Mouse (Mus musculus) heart, embryonic 10.5 days (tissue): Measurements from ENCODE around the gene Pgm5. TPM values are rescaled to one million over a fixed set of nuclear protein-coding genes. Genes with fewer than 3 reads are reported as not detected.
A peak's percentile ranks its signal among the peaks of the same experiment; 100 is the strongest.
"Not testable (repeated sequence)": the region's sequence is repeated elsewhere in the genome, so short reads cannot be mapped to it uniquely, and the experiment has no call there.

Experiments
- DNase-seq: peaks from one replicate; pipeline ENCODE4 v3.0.0-alpha.2; 2017; ENCODE audit warnings: low spot score
- H3K27ac ChIP-seq: fragments of 300-500 bp; sonication (generic); 2 replicates; pipeline ENCODE4 v1.5.1; 2016; ENCODE audit warnings: mild to moderate bottlenecking
- H3K27me3 ChIP-seq: fragments of 300-500 bp; sonication (generic); 2 replicates; pipeline ENCODE4 v1.6.1; 2016; ENCODE audit warnings: mild to moderate bottlenecking; ENCODE audit not compliant: poor library complexity, insufficient read depth, severe bottlenecking
- H3K36me3 ChIP-seq: fragments of 300-500 bp; sonication (generic); 2 replicates; pipeline ENCODE4 v1.6.1; 2016; ENCODE audit warnings: mild to moderate bottlenecking, moderate library complexity
- H3K4me1 ChIP-seq: fragments of 300-500 bp; sonication (generic); 2 replicates; pipeline ENCODE4 v1.6.1; 2016; ENCODE audit warnings: mild to moderate bottlenecking
- H3K4me3 ChIP-seq: fragments of 300-500 bp; sonication (generic); 2 replicates; pipeline ENCODE4 v1.5.1; 2016; ENCODE audit warnings: mild to moderate bottlenecking, moderate library complexity
- H3K9me3 ChIP-seq: fragments of 300-500 bp; sonication (generic); 2 replicates; pipeline ENCODE4 v1.6.1; 2016; ENCODE audit warnings: mild to moderate bottlenecking, moderate library complexity
- WGBS: fragments of 180-500 bp; shearing (Covaris S2); methylation state at CpG from one replicate; pipeline ENCODE4 v1.1.7; 2016; 5-methylcytosine and 5-hydroxymethylcytosine counted together
- polyA plus RNA-seq: library from polyadenylated mRNA; unstranded; fragments of >200 nt; fragmentation: Nextera tagmentation; extraction: Ambion mirVana; gene quantifications from 2 replicates; pipeline ENCODE4 v1.2.1, GENCODE M21; 2016

The Pgm5 gene
- polyA plus RNA-seq, 1 experiment from 2014 or later, result 3.2 TPM

DNA sequence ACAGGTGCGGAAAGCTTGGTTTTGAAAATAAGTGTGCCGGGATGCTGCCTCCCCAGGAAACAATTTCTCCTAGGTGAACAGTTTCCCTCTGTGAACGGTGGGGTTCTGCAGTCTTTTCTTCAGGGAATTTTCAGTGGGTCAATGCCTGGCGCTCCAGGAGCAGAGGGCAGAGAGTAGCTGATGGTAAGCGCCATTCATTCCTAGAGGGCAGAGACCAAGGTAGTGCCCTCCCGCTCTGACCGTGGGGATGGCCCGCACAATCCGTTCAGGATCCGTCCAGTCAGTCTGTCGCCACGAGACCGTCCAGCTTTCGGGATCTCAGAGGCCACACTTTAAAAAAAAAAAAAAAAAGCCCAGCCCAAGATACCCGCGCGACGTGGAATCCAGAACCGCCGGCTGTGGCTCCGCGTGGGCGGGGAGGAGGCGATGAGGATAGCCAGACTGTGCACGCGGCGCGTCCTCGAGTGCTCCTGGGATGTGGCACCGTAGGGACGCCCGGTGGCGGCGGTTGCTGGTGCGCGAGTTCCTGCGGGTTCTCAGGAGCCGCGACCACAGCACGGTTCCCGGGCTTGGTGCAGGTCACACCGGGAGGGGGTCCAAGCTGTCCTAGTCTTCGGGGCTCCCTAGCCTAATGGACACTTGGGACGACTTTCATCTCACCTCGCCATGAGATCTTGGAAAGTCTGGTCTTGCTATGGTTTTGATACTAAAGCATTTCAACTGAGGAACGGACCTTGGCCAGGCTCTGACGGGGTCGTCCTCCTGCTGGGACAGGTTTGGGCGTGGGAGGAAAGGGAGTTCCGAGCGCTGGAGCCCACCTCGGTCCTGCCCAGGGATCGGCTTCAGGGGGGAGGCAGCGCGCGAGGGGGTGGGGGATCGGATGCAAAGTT lies 35.6 kb upstream of the Pgm5 start:
- peak; percentile 73 for DNase-seq
- H3K4me1 ChIP-seq, result peaks cover 27% of the 10 kb centered on the region
- WGBS, result 1% methylated on average over 57 of the region's 57 CpGs
- H3K27me3 ChIP-seq, result peaks cover 71% of the 10 kb centered on the region
- H3K27ac ChIP-seq, result no peak overlapping the region
- peak overlapping the region; percentile 52 for H3K4me3 ChIP-seq
- H3K36me3 ChIP-seq, result no peaks in the 10 kb centered on the region
- no peaks in the 10 kb centered on the region for H3K9me3 ChIP-seq

DNA sequence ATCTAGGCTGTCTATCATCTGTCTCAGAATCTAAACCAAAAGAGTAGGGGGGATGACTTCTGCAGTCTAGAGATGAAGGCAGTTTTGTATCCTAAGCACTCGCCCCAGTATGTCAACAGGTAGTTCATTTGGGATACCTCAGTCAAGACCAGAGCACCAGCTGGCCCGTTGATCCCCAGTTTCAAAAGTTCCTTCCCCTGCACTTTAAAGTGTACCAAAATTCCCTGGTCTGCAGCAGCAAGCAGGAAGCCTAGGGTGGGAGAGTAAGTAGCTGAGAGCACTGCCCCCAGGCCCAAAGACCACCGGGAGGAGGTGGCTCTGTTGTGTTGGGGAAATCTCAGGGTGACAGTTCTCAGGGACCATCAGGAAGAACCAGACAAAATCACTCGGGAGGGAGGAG lies 34.9 kb upstream of the Pgm5 start:
- Histone ChIP-seq H3K4me3 (no peak overlapping the region), H3K36me3 (no peaks in the 10 kb centered on the region), H3K27ac (no peak overlapping the region), H3K27me3 (peaks cover 63% of the 10 kb centered on the region), H3K9me3 (no peaks in the 10 kb centered on the region), H3K4me1 (peaks cover 27% of the 10 kb centered on the region)
- DNase-seq, result peak; percentile 56
- WGBS, result 11% methylated on average over 4 of the region's 4 CpGs

DNA sequence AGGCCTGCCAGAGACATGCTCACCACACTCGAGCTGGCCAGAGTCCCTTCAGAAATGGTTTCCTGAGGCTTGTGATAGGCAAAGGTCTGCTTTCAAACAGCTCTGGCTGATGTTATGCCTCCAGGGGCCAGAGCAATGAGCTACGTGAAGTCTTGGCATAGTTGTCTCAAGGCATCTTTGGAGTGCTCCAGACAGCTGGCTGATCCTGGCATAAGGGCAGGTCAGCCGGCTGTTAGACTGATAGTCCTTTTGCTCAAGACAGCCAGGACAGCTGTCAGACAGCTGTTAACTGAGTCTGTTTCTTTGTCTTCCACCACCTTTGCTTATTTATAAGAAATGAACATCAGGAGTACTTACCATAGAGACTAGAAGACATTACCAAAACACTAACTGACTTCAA lies 25.2 kb upstream of the Pgm5 start:
- 69% methylated on average over 3 of the region's 3 CpGs for WGBS
- H3K27me3 ChIP-seq, result peaks cover 65% of the 10 kb centered on the region; the same call in 1 of the 2 replicates
- H3K9me3 ChIP-seq, result no peaks in the 10 kb centered on the region
- no peak overlapping the region for H3K4me3 ChIP-seq
- no peak overlapping the region for H3K27ac ChIP-seq
- no peak for DNase-seq
- H3K4me1 ChIP-seq, result peaks cover 10% of the 10 kb centered on the region
- H3K36me3 ChIP-seq, result no peaks in the 10 kb centered on the region

DNA sequence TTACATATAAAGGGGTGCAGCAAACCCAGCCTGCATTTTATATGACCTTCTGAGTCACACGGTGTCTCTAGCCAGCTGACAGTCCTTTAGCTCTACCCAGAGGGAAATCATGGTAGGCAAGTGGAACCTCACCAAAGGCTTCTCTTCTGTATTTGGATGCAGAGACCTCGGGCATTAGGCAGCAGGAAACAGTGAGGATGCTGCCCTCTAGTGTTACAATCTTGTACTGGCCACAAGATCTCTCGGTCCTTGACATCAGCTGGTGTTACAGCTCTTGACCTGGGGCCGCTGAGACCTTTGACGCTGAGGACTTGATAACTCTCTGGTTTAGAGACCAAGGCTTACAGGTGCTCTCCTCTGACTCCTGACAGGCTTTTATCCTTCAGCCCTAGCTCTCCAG lies 23.8 kb upstream of the Pgm5 start:
- DNase-seq, result no peak
- 9% methylated on average over 5 of the region's 5 CpGs for WGBS
- H3K36me3 ChIP-seq, result no peaks in the 10 kb centered on the region
- H3K27ac ChIP-seq, result no peak overlapping the region
- H3K9me3 ChIP-seq, result no peaks in the 10 kb centered on the region
- peaks cover 10% of the 10 kb centered on the region for H3K4me1 ChIP-seq
- H3K27me3 ChIP-seq, result peaks cover 57% of the 10 kb centered on the region; the same call in 1 of the 2 replicates
- H3K4me3 ChIP-seq, result peak overlapping the region; percentile 12; the same call in 1 of the 2 replicates

DNA sequence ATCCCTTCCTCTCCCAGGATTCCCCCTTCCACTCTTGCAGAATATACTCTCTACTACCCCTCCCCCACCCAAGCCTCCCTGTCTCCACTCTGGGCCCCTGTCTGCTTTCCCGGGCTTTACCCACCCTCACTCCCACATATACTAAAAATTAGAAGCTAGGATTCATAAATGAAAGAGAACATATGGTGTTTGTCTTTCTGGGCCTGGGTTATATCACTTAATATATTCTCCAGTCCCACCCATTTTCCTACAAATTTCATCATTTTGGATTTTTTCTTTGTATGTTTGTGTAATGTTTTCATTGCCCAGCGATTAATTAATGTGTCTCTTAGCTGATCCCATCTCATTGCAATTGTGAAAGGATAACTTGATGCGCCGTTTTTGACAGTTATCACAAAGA lies 19.6 kb upstream of the Pgm5 start:
- no peak for DNase-seq
- Histone ChIP-seq H3K4me3 (no peak overlapping the region), H3K36me3 (no peaks in the 10 kb centered on the region), H3K4me1 (peaks cover 21% of the 10 kb centered on the region), H3K9me3 (no peaks in the 10 kb centered on the region), H3K27ac (no peak overlapping the region), H3K27me3 (peaks cover 28% of the 10 kb centered on the region; the same call in 1 of the 2 replicates)
- WGBS, result 60% methylated on average over 4 of the region's 4 CpGs

DNA sequence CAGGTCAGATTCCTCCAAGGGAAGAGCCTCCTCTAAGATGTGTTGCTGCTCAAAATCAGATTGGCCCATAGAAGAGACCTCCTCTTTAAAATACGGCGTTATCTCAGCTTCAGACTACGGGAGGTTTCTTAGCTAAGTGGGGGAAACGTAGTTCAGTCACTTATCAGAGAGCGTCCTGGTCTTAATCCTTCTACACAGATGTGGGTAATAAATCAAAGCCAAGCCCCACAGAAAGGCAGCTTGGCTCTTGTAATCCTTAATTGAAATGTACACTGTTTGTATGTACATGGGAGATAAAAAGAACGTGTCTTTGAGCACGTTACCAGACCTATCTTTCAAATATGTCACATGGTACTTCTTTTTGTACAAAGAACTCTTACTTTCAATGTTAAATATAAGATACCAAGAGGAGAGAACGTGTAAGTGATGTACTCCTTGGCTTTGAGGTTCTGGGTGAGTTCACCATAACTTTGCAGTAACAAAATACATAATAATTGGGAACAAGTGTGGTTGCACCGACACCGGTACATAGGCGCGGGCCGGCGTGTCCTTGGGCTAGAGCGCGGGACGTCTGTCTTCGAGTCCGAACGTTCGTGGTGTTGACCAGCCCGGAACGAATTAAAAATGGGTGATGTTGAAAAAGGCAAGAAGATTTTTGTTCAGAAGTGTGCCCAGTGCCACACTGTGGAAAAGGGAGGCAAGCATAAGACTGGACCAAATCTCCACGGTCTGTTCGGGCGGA lies 13.6 kb upstream of the Pgm5 start, which contains the start of gene Gm10053:
Gene Gm10053, plus strand, starts transcription at position 558 of the 742 bp plus-strand sequence.
- Histone ChIP-seq H3K27me3 (peaks cover 11% of the 10 kb centered on the region), H3K4me1 (peaks cover 16% of the 10 kb centered on the region)
- H3K9me3 ChIP-seq, DNase-seq, H3K27ac ChIP-seq, H3K4me3 ChIP-seq, H3K36me3 ChIP-seq: not testable (repeated sequence)
- 70% methylated on average over 23 of the region's 26 CpGs for WGBS

DNA sequence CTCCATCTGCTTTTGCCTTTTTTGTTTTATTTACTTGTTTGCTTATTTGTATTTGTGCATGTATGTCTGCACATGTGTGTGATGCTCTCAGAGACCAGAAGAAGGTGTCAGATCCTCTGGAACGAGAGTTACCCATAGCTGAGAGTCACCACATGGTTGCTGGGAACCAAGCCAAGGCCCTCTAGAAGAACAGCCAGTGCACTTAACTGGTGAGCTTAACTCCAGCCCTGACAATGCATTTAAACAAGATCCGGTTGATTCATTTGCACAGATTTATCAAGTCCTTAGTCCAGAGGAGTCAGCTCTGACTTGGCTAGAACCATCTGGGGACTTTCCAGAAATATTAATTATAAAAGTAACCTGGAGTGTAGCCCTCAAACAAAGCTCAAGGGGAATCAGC lies 12.2 kb upstream of the Pgm5 start:
- Histone ChIP-seq H3K27me3 (peaks cover 11% of the 10 kb centered on the region), H3K4me3 (no peak overlapping the region), H3K27ac (no peak overlapping the region), H3K36me3 (no peaks in the 10 kb centered on the region), H3K9me3 (no peaks in the 10 kb centered on the region), H3K4me1 (peaks cover 17% of the 10 kb centered on the region)
- DNase-seq, result no peak
- WGBS, result 56% methylated on average over 2 of the region's 2 CpGs

DNA sequence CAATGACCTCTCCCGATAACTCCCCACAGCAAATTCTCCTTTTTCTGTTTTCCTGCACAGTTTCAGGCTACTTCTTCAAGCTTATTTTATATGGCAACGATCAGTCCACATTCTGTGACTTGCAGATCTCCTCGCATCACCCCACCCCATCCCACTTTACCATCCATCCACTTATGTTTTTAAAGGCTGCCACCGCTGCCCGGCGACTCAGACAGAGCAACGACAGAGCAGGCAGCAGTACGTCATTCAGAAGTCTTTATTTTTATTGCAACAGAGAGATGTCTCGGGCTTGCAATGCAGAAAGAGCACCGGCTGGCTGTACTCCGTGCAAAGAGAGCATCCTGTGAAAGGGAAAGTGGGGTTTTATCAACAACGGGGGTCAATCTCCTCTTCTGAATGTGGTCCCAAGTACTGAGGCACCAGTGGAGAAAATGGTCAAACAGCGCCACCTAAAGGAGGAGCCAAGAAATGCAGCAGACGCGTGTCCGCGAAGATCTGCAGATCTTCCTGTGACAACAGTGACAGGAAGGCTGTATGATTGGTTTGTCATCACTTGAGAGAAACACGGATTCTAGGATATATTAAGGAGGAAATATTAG lies 9.5 kb upstream of the Pgm5 start:
- H3K9me3 ChIP-seq, result no peaks in the 10 kb centered on the region
- DNase-seq, result no peak
- peaks cover 10% of the 10 kb centered on the region; the same call in 1 of the 2 replicates for H3K4me1 ChIP-seq
- H3K4me3 ChIP-seq, result peak overlapping the region; percentile 54
- no peak overlapping the region for H3K27ac ChIP-seq
- H3K27me3 ChIP-seq, result peaks cover 11% of the 10 kb centered on the region
- H3K36me3 ChIP-seq, result no peaks in the 10 kb centered on the region
- WGBS, result 21% methylated on average over 18 of the region's 18 CpGs

DNA sequence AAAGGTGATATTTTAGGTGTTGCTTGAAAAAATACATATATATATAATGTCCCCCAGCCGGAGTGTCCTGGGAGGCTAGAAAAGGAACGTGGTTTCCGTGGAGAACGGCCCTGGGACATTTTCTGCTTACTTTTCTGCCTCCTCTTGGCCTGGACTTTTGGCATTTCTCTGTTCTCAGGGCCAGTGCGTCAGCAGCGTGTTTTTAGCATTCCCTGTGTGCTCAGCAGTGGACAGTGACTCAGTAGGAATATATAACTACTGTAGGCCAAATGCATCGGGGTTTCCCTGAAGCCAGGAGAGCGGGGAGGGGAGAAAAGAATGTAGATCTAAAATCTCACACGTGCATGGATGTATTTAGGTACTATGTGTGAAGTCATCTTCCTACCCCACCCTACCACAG lies 3.8 kb upstream of the Pgm5 start:
- whole genome bisulfite sequencing, result 86% methylated on average over 9 of the region's 9 CpGs
- Histone ChIP-seq H3K36me3 (no peaks in the 10 kb centered on the region), H3K4me1 (peaks cover 26% of the 10 kb centered on the region), H3K27me3 (peaks cover 18% of the 10 kb centered on the region), H3K4me3 (no peak overlapping the region), H3K9me3 (no peaks in the 10 kb centered on the region), H3K27ac (no peak overlapping the region)
- DNase-seq, result no peak

DNA sequence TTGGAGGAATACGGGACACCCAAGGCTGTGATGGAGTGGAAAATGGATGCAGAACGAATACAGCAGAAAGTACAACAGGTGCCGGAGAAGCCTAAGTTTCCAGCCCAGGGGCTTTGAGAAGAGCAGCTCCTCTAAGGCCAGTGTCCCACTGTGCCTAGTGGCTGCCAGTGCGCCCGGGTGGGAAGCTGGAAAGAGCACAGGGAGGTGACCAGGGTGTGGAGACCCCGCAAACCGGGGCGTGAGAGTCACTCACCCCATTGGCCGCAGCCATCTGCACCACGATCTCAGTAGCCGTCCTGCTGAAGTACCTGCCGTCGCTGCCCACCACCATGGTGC lies 411 bp downstream of the Pgm5 start:
- H3K36me3 ChIP-seq, result no peaks in the 10 kb centered on the region
- peaks cover 20% of the 10 kb centered on the region for H3K27me3 ChIP-seq
- DNase-seq, result no peak
- peaks cover 25% of the 10 kb centered on the region for H3K4me1 ChIP-seq
- no peaks in the 10 kb centered on the region for H3K9me3 ChIP-seq
- WGBS, result 13% methylated on average over 13 of the region's 13 CpGs
- H3K4me3 ChIP-seq, result peak overlapping the region; percentile 76
- H3K27ac ChIP-seq, result peak overlapping the region; percentile 93

DNA sequence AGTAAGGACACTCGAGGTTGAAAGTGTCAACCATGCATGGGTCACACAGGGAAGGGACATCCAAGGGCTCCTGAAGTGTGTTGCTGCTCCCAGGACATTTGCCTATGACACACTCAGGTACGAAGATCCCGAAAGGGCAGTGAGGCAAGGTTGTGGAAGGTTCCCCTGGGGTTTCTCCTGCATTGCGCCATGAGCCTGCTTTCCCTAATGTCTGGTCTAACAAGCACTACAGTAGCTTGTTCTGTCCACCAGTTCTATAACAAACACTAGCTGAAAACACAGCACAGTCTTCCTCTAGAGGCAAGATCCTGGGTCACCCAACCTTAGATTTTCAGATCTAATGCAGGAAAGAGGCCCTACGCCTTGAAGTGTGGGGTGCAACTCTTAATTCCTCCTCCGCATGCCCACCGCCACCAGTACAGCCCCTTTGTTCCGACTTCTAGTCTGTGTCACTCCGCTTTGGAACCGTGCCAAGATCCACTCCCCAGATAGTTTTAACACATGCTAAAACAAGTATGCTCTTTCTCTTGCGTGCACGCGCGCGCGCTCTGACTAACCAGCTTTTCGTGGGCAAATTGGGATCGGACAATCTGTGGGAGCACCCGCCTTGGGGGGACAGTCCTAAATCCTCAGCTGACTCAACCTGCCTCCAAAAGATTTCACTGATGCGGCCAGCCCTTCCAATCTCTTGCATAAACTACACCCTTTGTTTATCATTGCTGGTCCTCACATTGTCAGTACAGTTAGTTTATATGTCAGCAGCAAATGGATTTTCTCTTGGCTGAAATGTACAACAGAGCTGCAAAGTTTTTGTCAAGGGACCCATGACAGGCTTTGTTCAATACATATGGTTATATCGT lies 10.0 kb downstream of the Pgm5 start:
- no peak for DNase-seq
- H3K4me1 ChIP-seq, result peaks cover 51% of the 10 kb centered on the region
- 85% methylated on average over 21 of the region's 21 CpGs for WGBS
- no peaks in the 10 kb centered on the region for H3K27me3 ChIP-seq
- H3K9me3 ChIP-seq, result no peaks in the 10 kb centered on the region
- H3K36me3 ChIP-seq, result peaks cover 4% of the 10 kb centered on the region; the same call in 1 of the 2 replicates
- H3K4me3 ChIP-seq, result no peak overlapping the region
- H3K27ac ChIP-seq, result peak overlapping the region; percentile 63; the same call in 1 of the 2 replicates

DNA sequence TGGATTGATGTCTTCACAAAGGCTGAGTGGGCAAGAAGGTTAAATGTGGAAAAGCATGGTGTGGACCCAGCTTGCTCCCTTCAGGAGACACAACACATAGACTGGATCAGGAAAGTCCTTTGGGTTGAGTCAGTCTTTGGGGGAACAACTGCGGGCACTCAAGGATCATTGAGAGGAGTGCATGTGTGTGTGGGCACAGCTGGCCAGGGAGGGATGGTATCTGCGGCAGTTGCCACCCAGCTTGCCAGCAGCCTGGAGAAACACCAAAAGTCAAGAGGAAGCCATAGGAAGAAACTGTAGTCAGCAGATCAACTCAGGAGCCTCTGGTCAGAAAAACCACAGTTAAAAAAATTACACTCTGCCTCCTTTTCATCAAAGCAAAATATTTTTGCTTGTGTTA lies 12.8 kb downstream of the Pgm5 start:
- Histone ChIP-seq H3K4me3 (no peak overlapping the region), H3K27ac (no peak overlapping the region), H3K4me1 (peaks cover 61% of the 10 kb centered on the region)

More for the DNA sequence above, 12.8 kb downstream of the Pgm5 start:
- Histone ChIP-seq H3K27me3 (no peaks in the 10 kb centered on the region), H3K9me3 (no peaks in the 10 kb centered on the region), H3K36me3 (peaks cover 4% of the 10 kb centered on the region; the same call in 1 of the 2 replicates)
- WGBS, result 80% methylated on average over 2 of the region's 2 CpGs
- no peak for DNase-seq
